Mouse (Mus musculus): Measurements from ENCODE around the gene Bcam.
A peak's percentile ranks its signal among the peaks of the same experiment; 100 is the strongest.

Gene Bcam

DNA sequence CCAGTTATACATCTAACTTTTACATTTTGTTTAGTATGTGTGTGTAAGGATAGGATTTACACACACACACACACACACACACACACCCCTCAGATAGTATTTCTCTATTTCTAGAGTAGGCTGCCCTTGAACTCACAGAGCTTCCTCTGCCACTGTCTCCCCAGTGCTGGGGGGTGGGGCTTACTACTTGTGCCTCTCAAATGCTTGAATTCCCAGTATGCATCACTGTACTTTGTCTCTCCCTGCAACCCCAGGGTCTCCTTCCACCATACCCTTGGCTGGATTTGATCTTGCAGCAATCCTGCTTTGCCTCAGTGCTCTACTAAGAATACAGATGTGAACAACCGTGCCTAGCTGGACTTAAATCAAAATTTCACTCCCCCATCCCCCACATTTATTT lies 16.8 kb downstream of the Bcam start:
- DNase-seq (ENCODE audit: low read depth, low spot score) = no peak

DNA sequence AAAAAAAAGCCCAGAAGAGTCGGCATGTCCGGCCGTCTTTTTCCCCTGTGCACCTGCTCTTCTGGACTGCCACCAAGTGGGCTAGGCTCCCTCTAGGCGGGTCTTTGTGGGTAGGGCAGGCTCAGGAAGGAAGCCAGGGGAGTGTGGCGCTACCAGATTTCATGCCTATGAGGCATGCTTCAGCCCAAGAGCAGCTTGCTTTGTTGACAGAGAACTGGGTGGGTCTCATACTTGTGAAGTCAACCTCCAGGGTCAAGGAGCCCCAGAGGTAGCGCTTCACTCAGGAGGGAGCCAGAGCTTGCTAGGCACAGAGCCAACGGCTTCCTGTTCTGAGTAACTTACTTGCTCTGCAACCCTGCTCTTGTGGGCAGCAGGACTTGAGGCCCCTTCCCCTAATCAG lies 17.2 kb downstream of the Bcam start:
- DNase-seq (ENCODE audit: low read depth, low spot score) = no peak

GRCm38 (mm10) chr7:19752652-19753051 lies 18.2 kb downstream of the Bcam start:
- no peak for DNase-seq (ENCODE audit: low read depth, low spot score)

DNA sequence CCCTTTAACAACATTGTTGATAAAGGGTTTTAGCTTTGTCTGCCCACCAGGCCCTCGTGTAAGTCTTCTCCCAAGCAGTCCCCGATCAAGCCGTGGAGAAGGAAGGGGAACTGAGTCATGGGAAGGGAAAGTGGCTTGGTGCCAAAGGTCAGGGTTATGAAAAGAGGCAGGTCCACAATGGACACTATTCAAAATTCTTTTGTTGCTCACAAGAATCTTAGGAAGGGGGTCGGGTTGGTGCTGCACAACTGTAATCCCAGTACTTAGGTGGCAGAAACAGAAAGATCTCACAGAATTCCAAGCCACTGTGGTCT lies 19.8 kb downstream of the Bcam start:
- no peak for DNase-seq (ENCODE audit: low read depth, low spot score)

DNA sequence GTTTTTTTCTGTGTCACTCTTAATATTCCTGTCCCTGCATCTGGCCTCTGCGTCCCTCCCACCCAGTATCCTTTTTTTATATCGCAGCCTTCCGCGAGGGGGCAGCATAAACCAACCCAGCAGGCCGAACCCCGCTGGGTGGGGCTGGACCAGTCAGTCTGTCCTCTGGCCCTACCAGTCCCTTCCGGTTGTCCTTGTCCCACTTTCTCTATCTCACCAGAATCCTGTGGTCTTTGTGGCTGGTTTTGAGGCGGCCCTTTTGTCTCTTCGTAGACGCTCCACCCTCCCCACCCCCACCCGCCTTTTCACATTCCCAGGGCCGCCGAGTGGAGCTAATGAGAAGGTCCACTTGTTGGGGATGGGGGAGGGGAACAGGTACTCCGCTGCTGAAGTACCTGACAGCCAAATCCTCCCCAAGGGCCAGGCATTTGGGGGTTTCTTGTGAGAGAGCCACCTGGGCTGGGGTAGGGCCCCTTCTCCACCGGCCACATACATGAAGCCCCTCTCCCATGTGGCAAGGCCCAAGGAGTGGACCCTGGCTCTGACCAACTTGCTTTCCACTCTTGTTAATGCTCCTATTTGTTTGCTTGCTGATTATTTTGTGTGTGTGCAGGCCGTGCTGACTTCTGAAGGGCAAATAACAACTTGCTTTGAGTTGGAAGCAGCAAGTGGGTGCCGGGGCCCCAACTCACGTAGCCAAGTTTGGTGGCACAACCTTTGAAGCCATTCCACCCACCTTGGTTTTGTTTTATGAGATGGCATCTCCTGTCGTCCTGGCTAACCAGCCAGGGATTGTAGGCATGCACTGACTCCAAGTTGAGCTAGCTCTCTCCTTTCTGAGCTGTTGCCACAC lies 20.4 kb downstream of the Bcam start, which contains the start of gene Nectin2:
Gene Nectin2 (minus strand): TSS at position 267 of the 853 bp plus-strand sequence.
- DNase-seq (ENCODE audit: low read depth, low spot score) = peak; percentile 91

- DNase-seq (ENCODE audit: low read depth, low spot score) = peak; percentile 98
Measured at GRCm38 (mm10) chr7:19749389-19750216, 21.2 kb downstream of the Bcam start.

- peak; percentile 79 for DNase-seq (ENCODE audit: low read depth, low spot score)
Measured at GRCm38 (mm10) chr7:19748219-19749195, 22.3 kb downstream of the Bcam start.

GRCm38 (mm10) chr7:19747420-19748218 lies 23.2 kb downstream of the Bcam start:
- no peak for DNase-seq (ENCODE audit: low read depth, low spot score)

DNA sequence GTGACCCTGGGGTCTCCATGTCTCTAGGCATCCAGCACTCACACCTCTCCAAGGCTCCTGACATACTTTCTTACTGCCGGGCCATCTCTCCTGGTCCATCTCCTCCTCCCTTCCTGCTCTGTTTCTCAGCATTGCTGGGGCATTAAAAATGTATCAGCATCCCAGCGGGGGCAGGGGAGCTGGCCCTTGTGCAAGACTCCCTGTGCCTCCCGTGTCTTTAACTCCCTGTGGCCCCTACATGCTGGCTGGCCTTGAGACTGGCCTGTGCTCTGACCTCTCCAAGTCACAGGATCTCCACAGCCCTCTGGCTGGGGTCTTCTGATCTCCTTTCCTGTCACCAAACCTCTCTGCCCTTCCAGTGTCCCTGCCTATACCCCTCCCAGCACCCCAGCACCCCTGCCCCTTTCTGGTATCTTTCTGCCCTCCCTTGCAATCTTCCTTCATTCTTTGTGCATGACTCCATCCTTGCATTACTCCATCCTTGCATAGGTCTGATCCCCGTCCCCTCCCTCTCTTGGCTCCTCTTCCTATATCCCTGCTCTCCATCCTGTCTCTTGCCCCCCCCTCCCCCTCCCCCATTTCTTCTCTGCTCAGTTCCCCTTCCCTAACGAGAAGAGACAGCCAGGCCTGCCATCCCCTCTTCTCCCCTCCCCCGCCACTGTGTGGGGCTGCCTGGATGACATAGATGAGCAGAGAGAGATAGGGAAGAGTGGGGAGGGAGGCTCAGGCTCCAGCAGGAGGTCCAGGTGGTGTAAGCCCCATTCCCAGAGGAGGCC lies 24.2 kb downstream of the Bcam start:
- DNase-seq (ENCODE audit: low read depth, low spot score) = no peak

DNA sequence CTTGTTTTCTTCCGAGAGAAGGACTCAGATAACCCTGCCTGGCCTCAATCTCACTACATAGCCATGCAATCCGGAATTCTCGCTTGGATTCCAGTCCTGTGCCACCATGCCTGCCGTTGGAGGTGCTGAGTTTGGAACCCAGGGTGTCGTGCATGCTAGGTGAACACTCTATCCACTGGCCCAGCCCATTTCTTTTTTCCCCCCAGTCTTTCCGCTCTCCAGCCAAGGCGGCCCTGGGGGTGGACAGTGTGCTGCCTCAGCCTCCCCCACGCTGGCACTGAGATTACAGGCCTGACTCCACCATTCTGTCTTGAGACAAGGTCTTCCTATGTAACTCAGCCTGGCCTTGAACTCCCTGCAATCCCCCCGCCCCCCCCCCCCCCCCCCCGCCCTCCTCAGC lies 24.8 kb downstream of the Bcam start:
- no peak for DNase-seq (ENCODE audit: low read depth, low spot score)

DNA sequence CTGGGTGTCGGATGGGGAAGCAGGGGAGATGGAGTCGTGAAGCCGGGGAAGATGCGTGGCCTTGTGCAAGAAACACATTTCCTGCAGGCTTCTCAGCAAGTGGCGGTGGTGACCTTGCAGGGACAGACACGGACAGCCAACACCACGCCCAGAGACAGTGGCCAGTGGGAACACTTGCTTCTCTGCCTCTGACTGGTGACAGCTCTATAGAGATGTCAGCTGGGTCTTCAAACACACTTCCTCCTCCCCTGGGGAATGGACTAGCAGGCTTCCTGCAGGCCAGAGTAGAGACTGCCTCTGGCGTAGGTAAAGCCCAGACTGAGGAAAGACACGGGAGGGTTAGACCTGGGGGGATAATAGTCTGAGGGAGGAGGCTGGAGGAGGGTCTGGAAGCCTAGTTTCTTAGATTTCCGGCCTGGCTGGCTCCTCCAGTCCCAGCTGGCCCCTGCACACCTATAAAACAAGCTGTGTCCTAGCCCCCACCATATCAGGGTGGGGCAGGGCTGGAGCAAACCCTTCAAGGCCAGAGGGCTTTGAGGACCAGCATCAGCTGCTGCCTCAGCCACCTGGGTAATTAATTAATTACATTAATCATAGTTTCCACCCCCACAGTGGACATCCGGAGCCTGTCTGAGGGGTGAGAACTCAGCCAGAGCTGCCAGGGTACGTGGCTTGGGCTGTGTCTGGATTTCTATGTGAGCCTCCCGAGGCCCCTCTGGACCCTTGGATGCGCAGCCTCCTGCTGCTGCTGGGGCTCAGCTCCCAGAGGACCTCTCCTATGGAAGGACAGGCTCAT lies 26.0 kb downstream of the Bcam start:
- DNase-seq (ENCODE audit: low read depth, low spot score) = no peak

- DNase-seq (ENCODE audit: low read depth, low spot score) = no peak
Measured at GRCm38 (mm10) chr7:19743791-19744190, 27.0 kb downstream of the Bcam start.

- no peak for DNase-seq (ENCODE audit: low read depth, low spot score)
Measured at GRCm38 (mm10) chr7:19742468-19742867, 28.3 kb downstream of the Bcam start.

DNA sequence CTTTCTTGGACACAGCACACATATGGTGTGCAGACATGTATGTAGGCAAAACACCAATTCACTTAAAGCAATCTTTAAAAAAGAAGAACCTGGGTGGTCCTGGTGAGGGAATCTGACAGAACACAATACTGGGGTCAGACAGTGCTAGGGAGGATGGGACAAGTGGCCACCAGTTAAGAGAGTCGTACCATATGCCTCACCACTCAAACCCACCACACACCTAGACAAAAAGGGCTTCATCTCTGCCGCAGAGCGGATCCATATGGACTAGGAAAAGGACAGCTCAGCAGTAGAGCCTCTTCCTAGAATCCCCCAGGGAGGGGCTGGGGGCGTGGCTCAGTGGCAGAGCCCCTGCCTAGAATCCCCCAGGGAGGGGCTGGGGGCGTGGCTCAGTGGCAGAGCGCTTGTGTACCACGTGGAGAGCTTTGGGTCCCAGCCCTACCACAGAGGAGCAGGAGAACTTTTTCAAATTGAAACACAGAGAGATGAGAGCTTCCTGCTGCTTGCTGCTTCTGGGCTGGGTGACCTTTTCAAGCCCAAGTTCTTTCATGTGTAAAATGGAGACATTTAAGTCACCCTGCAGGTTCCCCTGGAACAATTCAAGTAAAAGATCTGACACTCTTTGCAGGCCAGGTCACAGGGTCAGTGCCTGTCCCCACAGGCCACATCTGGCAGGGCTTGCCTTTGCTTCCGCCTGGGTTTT lies 29.3 kb downstream of the Bcam start:
- DNase-seq (ENCODE audit: low read depth, low spot score) = peak; percentile 58

GRCm38 (mm10) chr7:19740269-19740668 lies 30.5 kb downstream of the Bcam start:
- no peak for DNase-seq (ENCODE audit: low read depth, low spot score)

DNA sequence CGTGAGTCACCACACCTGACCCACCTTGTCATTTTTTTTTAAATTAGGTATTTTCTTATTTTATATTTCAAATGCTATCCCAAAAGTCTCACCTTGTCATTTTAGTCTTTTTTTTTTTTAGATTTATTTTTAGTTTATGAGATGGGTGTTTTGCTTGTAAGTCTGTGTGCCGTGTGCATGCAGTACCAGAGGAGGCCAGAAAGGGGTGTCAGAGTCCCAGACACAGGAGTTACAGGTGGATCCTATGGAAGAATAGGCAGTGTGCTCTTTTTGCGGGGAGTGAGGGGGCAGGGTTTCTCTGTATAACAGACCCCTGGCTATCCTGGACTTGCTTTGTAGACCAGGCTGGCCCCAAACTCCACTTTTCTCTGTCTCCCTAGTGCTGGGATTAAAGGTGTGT lies 32.0 kb downstream of the Bcam start:
- no peak for DNase-seq (ENCODE audit: low read depth, low spot score)

- no peak for DNase-seq (ENCODE audit: low read depth, low spot score)
Measured at GRCm38 (mm10) chr7:19736389-19737057, 34.3 kb downstream of the Bcam start.

DNA sequence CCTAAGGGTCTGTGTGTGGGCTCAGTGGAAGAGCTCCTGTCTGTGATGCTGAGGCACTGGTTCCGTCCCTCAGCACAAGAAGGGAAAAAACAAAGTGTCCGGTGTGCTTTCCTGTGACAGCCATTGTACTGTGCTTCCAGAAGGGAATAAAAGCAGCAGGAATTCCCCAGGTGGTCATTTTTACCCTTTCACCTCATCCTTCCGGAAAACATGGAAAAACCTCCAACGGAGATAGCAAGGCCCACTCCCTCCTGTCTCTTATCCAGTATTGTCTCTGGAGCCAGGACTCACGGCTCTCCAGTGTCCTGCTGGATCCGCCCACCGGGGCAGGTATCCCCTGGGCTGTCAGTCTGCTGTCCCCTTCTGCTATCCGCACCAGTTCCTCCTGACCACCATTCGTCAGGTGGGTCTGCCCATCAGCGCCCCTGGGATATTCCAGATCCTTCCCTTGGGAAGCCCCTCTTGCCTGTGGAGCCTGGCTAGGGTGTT lies 36.6 kb downstream of the Bcam start:
- no peak for DNase-seq (ENCODE audit: low read depth, low spot score)

Measured in mesoderm, embryonic 11.5 days (tissue).